Mouse (Mus musculus): ENCODE data around the gene Plekhh2.

Plekhh2 gene

DNA sequence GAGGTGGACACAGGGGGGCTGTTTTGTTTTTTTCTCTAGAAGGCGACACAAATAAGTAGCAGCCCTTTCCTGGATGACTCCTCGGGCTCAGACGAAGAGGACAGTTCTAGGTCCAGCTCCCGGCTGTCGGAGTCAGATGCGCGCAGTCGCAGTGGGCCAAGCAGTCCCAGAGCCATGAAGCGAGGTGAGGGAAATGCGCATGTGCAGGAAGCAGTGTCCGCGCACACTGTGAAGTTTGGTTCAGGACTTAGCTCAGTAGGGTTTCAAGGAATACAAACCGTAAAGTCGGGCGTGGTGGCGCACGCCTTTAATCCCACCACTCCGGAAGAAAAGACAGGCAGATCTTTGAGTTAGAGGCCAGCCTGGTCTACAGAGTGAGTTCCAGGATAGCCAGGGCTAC is 59.9 kb downstream of the Plekhh2 start:
- DNase-seq (ENCODE audit: low spot score in 2 of 2): peak in 1 of 2 experiments; percentile 39

GRCm38 (mm10) chr17:84573305-84573704 is 61.6 kb downstream of the Plekhh2 start:
- no peak for DNase-seq (ENCODE audit: low spot score in 2 of 2)

- DNase-seq (ENCODE audit: low spot score in 2 of 2): no peak
Observed at GRCm38 (mm10) chr17:84573940-84574339, 62.2 kb downstream of the Plekhh2 start.

- DNase-seq (ENCODE audit: low spot score in 2 of 2): no peak
Observed at GRCm38 (mm10) chr17:84575108-84575507, 63.4 kb downstream of the Plekhh2 start.

DNA sequence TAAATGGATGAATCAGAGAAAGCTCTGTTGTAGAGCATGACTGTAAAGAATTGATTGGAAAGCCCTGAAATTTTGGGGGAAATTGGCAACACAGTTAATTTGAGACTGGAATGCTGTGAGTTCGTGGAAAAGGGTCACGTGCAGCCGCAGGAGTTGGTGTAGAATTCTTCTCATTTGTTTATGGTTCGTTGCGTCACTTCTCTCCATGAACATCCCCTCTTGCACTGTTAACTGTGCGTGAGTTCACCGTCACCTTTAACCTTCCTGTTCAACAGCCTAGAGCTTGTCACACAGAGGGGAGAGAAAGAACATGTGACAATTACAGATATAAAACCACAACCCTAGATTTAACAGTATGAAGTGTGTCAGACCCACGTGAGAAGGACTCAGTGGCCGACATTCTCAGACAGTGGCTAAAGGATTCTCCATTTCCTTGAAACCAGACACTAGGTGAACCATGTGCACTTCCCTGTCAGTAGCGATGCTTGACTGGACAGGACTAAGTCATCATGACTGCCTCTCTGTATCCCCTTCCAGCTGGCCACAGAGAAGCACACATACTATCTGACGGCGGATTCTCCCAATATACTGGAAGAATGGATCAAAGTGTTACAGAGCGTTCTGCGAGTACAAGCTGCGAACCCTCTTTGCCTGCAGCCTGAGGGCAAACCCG is 65.1 kb downstream of the Plekhh2 start:
- no peak for DNase-seq (ENCODE audit: low spot score in 2 of 2)

- no peak for DNase-seq (ENCODE audit: low spot score in 2 of 2)
Observed at GRCm38 (mm10) chr17:84579249-84579648, 67.6 kb downstream of the Plekhh2 start.

- no peak for DNase-seq (ENCODE audit: low spot score in 2 of 2)
Observed at GRCm38 (mm10) chr17:84579817-84580216, 68.1 kb downstream of the Plekhh2 start.

- DNase-seq (ENCODE audit: low spot score in 2 of 2): no peak
Observed at GRCm38 (mm10) chr17:84580821-84581220, 69.1 kb downstream of the Plekhh2 start.

DNA sequence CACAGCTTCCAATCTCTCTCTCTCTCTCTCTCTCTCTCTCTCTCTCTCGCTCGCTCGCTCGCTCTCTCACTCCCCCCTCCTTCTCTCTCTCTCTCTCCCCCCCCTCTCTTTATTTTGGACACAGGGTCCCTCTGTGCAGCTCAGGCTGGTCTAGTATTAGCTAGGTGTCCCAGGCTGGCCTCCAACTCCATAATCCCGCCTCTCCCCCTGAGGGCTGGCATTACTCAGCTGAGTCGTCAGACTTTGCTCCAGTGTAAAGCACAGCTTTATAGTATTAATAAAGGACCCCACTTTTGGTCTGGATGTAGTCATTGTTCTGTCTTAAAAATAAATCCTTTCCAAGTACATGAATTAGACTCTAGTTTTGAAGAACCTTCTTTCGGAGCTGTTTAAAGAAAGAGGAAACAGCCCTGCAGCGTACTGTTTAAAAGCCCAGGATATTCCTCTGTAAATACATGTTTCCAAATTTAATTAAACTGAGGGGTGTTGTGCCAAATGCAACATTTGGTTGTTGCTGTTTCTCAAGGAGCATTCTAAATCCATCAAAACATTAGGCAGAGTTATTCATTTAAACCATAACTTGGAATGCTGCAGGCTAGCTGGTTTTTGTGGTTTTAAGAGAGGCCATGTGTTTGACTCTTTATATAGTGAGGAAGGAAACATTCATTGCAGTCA is 70.2 kb downstream of the Plekhh2 start:
- no peak for DNase-seq (ENCODE audit: low spot score in 2 of 2)

DNA sequence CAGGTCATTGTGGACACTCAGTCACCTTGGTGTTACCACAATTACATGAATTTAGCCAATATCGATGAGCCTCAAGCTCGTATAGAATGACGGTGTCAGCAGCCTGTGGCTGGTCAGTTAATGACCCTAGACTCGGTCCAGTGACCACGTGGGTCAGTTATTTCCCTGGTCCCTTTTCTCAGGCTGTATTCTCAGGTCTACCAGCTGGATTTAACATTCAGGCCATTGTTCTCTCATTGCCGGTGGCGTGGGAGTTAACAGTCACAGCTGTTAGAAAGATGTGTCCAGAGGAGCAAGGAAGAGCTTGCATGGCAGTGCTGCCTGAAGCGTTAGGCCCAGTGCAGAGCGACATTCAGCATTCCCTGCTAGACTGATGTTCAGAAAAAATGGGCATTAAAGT is 72.4 kb downstream of the Plekhh2 start:
- DNase-seq (ENCODE audit: low spot score in 2 of 2): no peak

DNA sequence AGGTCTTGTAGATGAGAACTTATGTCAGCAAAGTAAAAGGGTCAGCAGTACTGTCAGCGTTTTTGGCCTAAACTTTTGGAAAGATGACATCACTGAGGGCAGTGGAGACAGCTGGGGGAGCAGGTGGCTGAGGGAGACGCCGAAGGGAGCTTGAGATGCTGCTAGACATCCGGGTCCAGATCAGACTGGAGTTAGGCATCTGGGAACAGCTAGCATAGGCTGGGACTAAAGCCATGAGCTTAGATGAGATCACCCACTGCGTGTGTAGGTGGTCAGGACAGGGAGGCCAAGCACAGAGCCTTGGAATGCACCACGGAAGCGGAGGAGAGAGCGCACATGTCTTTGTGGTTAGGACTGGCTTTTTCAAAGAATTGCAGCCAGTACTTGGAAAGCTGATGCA is 73.4 kb downstream of the Plekhh2 start:
- peak; percentile 39 to 63 for DNase-seq (ENCODE audit: low spot score in 2 of 2)

DNA sequence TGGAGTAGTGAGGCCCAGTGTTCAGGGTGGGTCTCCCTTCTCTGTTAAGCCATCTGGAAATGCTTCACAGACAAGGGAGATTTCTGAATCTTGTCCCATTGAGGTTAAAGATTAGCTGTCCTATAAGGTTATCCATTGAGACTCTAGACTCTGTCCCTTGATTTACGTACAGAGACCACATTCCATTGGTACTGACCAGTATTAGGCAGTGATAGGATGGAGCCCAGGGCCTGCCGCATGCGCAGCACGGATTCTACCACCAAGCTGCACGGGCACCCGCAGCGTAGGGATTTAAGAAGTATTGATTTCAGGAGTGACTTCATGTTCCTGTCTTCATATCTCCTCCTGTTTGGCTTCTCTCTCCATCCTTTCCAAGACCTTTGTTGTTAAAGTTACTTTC is 78.4 kb downstream of the Plekhh2 start:
- no peak for DNase-seq (ENCODE audit: low spot score in 2 of 2)

GRCm38 (mm10) chr17:84591431-84592150 is 79.9 kb downstream of the Plekhh2 start:
- peak in 1 of 2 experiments; percentile 22 for DNase-seq (ENCODE audit: low spot score in 2 of 2)

GRCm38 (mm10) chr17:84596015-84596441 is 84.3 kb downstream of the Plekhh2 start:
- DNase-seq (ENCODE audit: low spot score in 2 of 2): no peak

- DNase-seq (ENCODE audit: low spot score in 2 of 2): no peak
Observed at GRCm38 (mm10) chr17:84596501-84596900, 84.8 kb downstream of the Plekhh2 start.

DNA sequence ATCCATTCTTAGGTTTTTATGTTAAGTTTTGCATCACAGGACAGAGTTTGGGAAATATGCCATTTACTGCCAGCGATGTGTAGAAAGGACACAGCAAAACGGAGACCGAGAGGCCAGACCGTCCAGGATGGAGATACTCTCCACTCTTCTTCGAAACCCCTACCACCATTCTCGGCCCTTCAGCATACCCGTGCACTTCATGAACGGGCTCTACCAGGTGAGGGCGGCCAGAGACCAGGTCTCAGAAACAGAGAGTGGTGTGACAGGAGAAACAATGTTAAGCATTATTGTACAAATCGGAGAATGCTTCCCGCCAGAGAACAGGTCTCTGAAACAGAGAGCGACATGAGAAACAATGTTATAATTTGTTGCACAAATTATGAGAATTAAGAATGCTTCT is 86.2 kb downstream of the Plekhh2 start:
- DNase-seq (ENCODE audit: low spot score in 2 of 2): peak in 1 of 2 experiments; percentile 13

DNA sequence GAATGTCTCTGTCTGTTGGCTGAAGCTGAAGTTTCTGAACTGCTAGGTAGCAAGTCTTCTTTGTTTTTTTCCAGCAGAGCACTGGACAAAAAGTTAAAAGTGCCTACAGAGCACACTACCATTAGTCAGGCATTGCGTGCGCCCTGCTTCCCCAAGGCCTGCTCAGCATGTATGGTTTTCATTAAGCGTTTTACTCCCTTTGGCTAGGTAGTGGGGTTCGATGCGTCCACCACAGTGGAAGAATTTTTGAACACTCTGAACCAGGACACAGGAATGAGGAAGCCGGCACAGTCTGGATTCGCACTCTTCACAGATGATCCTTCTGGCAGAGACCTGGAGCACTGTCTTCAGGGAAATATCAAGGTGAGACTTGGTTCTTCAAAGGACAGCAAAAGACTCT is 87.2 kb downstream of the Plekhh2 start:
- peak in 1 of 2 experiments; percentile 9 for DNase-seq (ENCODE audit: low spot score in 2 of 2)

GRCm38 (mm10) chr17:84600051-84600983 is 88.6 kb downstream of the Plekhh2 start:
- peak in 1 of 2 experiments; percentile 17 for DNase-seq (ENCODE audit: low spot score in 2 of 2)

GRCm38 (mm10) chr17:84601805-84602204 is 90.1 kb downstream of the Plekhh2 start:
- peak in 1 of 2 experiments; percentile 18 for DNase-seq (ENCODE audit: low spot score in 2 of 2)

GRCm38 (mm10) chr17:84603202-84603627 is 91.5 kb downstream of the Plekhh2 start:
- DNase-seq (ENCODE audit: low spot score in 2 of 2): peak in 1 of 2 experiments; percentile 26

DNA sequence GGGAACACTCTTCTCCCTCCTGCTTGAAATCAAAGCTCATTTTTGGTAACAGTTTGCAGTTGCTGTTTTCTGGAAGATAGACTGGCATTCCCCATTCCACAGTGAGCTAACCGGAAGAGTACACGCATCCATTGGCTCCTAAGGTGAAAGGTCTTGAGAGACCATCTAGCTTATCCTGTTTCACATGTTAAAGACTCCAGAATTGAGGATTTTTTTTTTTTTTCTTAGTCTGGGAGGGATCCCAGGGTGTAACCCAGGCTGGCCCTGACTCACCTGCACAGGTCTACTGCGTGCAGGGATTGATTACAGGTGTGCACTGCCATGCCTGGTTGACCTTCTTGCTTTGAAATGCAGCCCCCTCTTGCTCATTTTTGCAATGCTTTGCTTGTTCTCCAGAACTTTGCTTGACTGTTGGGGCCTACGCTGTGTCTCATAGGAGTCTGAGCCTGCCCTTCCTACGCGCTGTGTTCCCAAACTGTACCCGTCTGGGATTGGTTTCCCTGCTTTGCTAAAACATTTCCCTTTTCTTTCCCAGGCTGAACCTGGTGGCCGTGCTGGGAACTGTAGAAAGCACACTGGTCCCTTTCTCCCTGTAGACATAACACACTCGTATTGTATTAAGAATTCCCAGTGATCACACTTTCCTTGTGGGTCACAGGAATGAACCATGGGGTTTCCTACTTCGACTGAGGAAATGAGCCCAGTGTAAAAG is 92.2 kb downstream of the Plekhh2 start:
- peak in 1 of 2 experiments; percentile 15 for DNase-seq (ENCODE audit: low spot score in 2 of 2)

Measured in right cerebral cortex, postnatal 10 days (tissue).